ENCODE assay signal across 25 mouse cellular contexts in the genomic region with DNA sequence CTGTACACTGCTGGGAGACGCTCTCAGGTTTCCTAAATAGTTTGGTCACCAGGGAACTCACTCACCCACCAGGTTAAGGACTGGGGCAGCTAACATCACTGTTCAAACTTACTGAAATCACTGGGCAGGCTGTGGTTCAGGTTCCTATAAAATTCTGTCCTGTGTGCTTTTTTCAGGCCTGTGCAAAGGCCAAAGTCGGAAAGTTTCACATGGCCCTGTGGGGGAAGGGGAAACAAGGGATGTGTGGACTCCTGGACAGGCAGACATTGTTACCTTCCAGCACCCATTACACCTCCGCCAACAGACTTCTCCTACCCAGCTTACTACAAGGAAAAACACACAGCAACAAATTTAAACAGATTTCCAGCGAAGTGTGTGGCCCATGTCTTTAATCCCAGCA. TPM values are rescaled to one million over a fixed set of nuclear protein-coding genes. Genes with fewer than 3 reads are reported as not detected.
DNase-seq lines count a peak whose midpoint lies in the region; ATAC-seq lines count a peak whose summit lies in the region.
"Had no signal": no experiment of that assay in that cellular context is flagged by ENCODE, and none has a peak within 500 bp of the region (broad histone marks: within the 10 kb centered on the region; RNA-seq: fewer than 3 reads in every experiment).

No protein-coding gene starts in this region.

- DNase-seq in kidney, adult 11 months = peak; percentile 72
- DNase-seq in kidney, postnatal 4 days = no peak
- peak; percentile 84 for DNase-seq in kidney, adult 9 months
- DNase-seq in kidney, postnatal 36 days = peak; percentile 67 to 77
- DNase-seq in cerebellum, adult 11-12 months = no peak
- no peak for DNase-seq in layer of hippocampus, adult 11-12 months (ENCODE audit: low spot score)
- DNase-seq: adrenal gland, adult 8-10 months; adrenal gland, postnatal 36 days; B cell, adult 2 months; cerebellum, adult 8-10 months; cerebellum, postnatal 14 days; embryo, embryonic 11 days; gastrocnemius, postnatal 36 days; heart, adult 11 months; heart, postnatal 14 days had no signal

- WGBS in kidney, embryonic 16.5 days = 91% methylated on average over 4 of the region's 4 CpGs
- 84% methylated on average over 4 of the region's 4 CpGs for WGBS in liver, embryonic 16.5 days (ENCODE audit: insufficient replicate concordance)

- H3K4me2 ChIP-seq in kidney, embryonic 16.5 days (replicated peaks; ENCODE audit: low read depth, low read length) = no peak overlapping the region
- H3K4me2 ChIP-seq in liver, embryonic 16.5 days (ENCODE audit: low read depth, low read length) = no peak overlapping the region
- H3K4me2 ChIP-seq: embryonic facial prominence, embryonic 15.5 days; forebrain, embryonic 15.5 days had no signal

- H3K9me3 ChIP-seq in kidney, embryonic 16.5 days (ENCODE audit: low read length) = no peaks in the 10 kb centered on the region
- no peaks in the 10 kb centered on the region for H3K9me3 ChIP-seq in liver, embryonic 16.5 days (replicated peaks; ENCODE audit: control insufficient read depth, low read length)
- H3K9me3 ChIP-seq: embryonic facial prominence, embryonic 15.5 days; forebrain, embryonic 10.5 days; forebrain, embryonic 15.5 days; G1E had no signal

- H3K4me1 ChIP-seq in kidney, embryonic 16.5 days (ENCODE audit: insufficient read depth, low read length) = 0 out of 2 replicates have a peak, but pooled peaks cover 6% of the 10 kb centered on the region
- no peaks in the 10 kb centered on the region for H3K4me1 ChIP-seq in liver, embryonic 16.5 days (ENCODE audit: control insufficient read depth, low read depth, low read length)
- H3K4me1 ChIP-seq: embryonic facial prominence, embryonic 15.5 days; forebrain, embryonic 10.5 days; forebrain, embryonic 15.5 days had no signal

- ATAC-seq in kidney, embryonic 16.5 days (ENCODE audit: low FRiP score, low TSS enrichment) = no peak
- peak; percentile 67 for ATAC-seq in liver, embryonic 16.5 days (ENCODE audit: low read depth)
- ATAC-seq: CD4-positive, CD25-positive, alpha-beta regulatory T cell, adult 4 months; forebrain, embryonic 15.5 days had no signal

- H3K27ac ChIP-seq in kidney, embryonic 16.5 days (ENCODE audit: low read length) = no peak overlapping the region
- peak overlapping the region; percentile 39; the same call in 1 of the 2 replicates for H3K27ac ChIP-seq in liver, embryonic 16.5 days (ENCODE audit: low read length)
- H3K27ac ChIP-seq: embryonic facial prominence, embryonic 15.5 days; forebrain, embryonic 10.5 days; forebrain, embryonic 15.5 days had no signal

- peaks cover 62% of the 10 kb centered on the region for H3K36me3 ChIP-seq in kidney, embryonic 16.5 days (ENCODE audit: insufficient read depth, low read length)
- peaks cover 16% of the 10 kb centered on the region for H3K36me3 ChIP-seq in liver, embryonic 16.5 days (ENCODE audit: control insufficient read depth, insufficient read depth)

- no peak overlapping the region for H3K4me3 ChIP-seq in kidney, embryonic 16.5 days (ENCODE audit: low read length)
- H3K4me3 ChIP-seq in liver, embryonic 16.5 days (ENCODE audit: low read depth, low read length) = no peak overlapping the region
- H3K4me3 ChIP-seq: embryonic facial prominence, embryonic 15.5 days; erythroblast, embryonic 14.5 days; forebrain, embryonic 10.5 days; forebrain, embryonic 15.5 days had no signal

- no peaks in the 10 kb centered on the region for H3K27me3 ChIP-seq in kidney, embryonic 16.5 days (ENCODE audit: insufficient read depth, low read length)
- no peaks in the 10 kb centered on the region for H3K27me3 ChIP-seq in liver, embryonic 16.5 days (ENCODE audit: control insufficient read depth, insufficient read depth, low read depth, low read length)
- H3K27me3 ChIP-seq: embryonic facial prominence, embryonic 15.5 days; forebrain, embryonic 15.5 days had no signal

- no peak overlapping the region for H3K9ac ChIP-seq in kidney, embryonic 16.5 days (replicated peaks; ENCODE audit: low read length)
- H3K9ac ChIP-seq in liver, embryonic 16.5 days (ENCODE audit: low read depth, low read length) = no peak overlapping the region
- H3K9ac ChIP-seq: embryonic facial prominence, embryonic 15.5 days; forebrain, embryonic 15.5 days had no signal

RNA-seq across cellular contexts. Expression of a gene that starts 27.3 kb away (rescaled TPM):
- 89.5 and 92.1 TPM in 2 replicates for polyA plus RNA-seq in kidney, embryonic 16.5 days (2015; fragmentation: Nextera tagmentation; extraction: Ambion mirVana)
- polyA plus RNA-seq in liver, embryonic 16.5 days (2015; fragmentation: Nextera tagmentation; extraction: Ambion mirVana) = 80.0 and 82.0 TPM in 2 replicates

RNA-seq across cellular contexts. Expression of a gene that starts 28.7 kb away (rescaled TPM):
- 106 and 121 TPM in 2 replicates for polyA plus RNA-seq in kidney, embryonic 16.5 days (2015; fragmentation: Nextera tagmentation; extraction: Ambion mirVana)
- 46.5 and 51.0 TPM in 2 replicates for polyA plus RNA-seq in liver, embryonic 16.5 days (2015; fragmentation: Nextera tagmentation; extraction: Ambion mirVana)

RNA-seq across cellular contexts. Expression of a gene that starts 35.5 kb away (rescaled TPM):
- polyA plus RNA-seq in kidney, embryonic 16.5 days (2015; fragmentation: Nextera tagmentation; extraction: Ambion mirVana) = 0.21 and 0.28 TPM in 2 replicates
- 0.35 and 0.37 TPM in 2 replicates for polyA plus RNA-seq in liver, embryonic 16.5 days (2015; fragmentation: Nextera tagmentation; extraction: Ambion mirVana)
- polyA plus RNA-seq: CD4-positive, CD25-positive, alpha-beta regulatory T cell, adult 4 months; embryonic facial prominence, embryonic 11.5 days; forebrain, embryonic 10.5 days; forebrain, embryonic 15.5 days; heart, embryonic 14.5 days had no signal

RNA-seq across cellular contexts. Expression of a gene that starts 53.3 kb away (rescaled TPM):
- 597 and 625 TPM in 2 replicates for polyA plus RNA-seq in kidney, embryonic 16.5 days (2015; fragmentation: Nextera tagmentation; extraction: Ambion mirVana)
- 185 and 211 TPM in 2 replicates for polyA plus RNA-seq in liver, embryonic 16.5 days (2015; fragmentation: Nextera tagmentation; extraction: Ambion mirVana)

Comparison
In these comparisons a context has a peak if more than half of its experiments do, and no peak if none do; other contexts are left out.
1. DNase-seq: peak in kidney, adult 11 months (single experiment), kidney, adult 9 months (single experiment) and kidney, postnatal 36 days (2 of 2); none in kidney, postnatal 4 days (0 of 2), cerebellum, adult 11-12 months (single experiment) and layer of hippocampus, adult 11-12 months (single experiment).